Mouse (Mus musculus): Measurements from ENCODE around the gene Fbf1.

- TF ChIP-seq POLR2A (IDR thresholded peaks at IDR 0.05; ENCODE audit: borderline replicate concordance, low read depth, low read length) (no peak), CTCF (IDR thresholded peaks at IDR 0.05; ENCODE audit: low read depth, low read length) (no peak)
Measured at GRCm38 (mm10) chr11:116109441-116110081, 58.4 kb downstream of the Fbf1 start.

All from bone marrow macrophage, adult 2 months (primary cell).